Mouse (Mus musculus): ENCODE data around the gene Eml3. TPM values are rescaled to one million over a fixed set of nuclear protein-coding genes. Genes with fewer than 3 reads are reported as not detected.

The Eml3 gene
- total and polyA plus RNA-seq, 3 experiments, result 16.6 to 23.4 TPM; not detected in 1

DNA sequence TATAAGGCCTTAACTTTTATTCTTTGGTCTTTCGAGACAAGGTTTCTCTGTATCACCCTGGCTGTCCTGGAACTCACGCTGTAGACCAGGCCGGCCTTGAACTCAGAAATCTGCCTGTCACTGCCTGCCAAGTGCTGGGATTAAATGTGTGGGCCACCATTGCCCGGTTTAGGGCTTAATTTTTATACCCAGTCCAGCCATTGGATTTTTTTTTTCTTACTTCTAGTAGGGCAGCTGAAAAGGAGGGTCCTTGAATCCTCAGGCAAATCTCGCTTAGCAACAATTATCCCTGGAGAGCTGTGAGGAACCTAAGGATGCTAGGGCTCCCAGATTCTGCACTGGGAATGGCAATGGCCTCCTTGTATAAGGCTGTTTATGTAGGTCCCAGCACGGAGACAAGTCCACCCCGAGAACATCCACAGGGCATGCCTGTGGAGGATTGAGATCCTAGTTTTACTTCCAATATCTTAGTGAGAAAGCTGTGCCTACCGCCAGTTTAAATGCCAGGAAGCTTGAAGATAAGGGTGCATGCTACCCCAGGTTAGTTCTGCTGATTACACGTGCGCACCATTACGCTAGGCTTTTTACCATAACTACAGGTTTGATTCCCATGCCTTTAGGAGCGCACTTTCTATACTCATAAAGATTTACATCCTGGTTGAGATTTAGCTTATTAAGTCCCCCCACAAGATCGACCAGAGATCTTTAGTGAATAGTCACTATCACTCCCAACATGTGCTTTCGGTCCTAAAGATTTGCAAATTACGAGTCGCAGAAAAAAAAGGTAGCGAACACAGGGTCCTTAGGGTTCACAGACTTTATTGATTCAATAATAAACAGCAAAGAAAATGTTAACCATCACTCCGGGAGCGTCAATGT lies 41.5 kb upstream of the Eml3 start (continued):
- TF ChIP-seq MAX (IDR thresholded peaks at IDR 0.05; ENCODE audit: low read length) (peak; percentile 95), ELF1 (IDR thresholded peaks at IDR 0.05; ENCODE audit: low read depth, low read length) (no peak), E2F4 (IDR thresholded peaks at IDR 0.05; ENCODE audit: borderline replicate concordance, low read depth, low read length) (peak; percentile 74; the same call in 1 of the 2 replicates), ZC3H11A (IDR thresholded peaks at IDR 0.05; ENCODE audit: low read depth, low read length) (no peak), JUND (IDR thresholded peaks at IDR 0.05; ENCODE audit: low read depth, low read length) (no peak), ZKSCAN1 (IDR thresholded peaks at IDR 0.05; ENCODE audit: low read depth, low read length) (no peak), SIN3A (IDR thresholded peaks at IDR 0.05; ENCODE audit: low read length) (peak; percentile 84), TBP (IDR thresholded peaks at IDR 0.05; ENCODE audit: low read depth, low read length) (no peak), NRF1 (IDR thresholded peaks at IDR 0.05; ENCODE audit: insufficient read depth, low read depth, low read length, poor library complexity, severe bottlenecking) (no peak), USF1 (IDR thresholded peaks at IDR 0.05; ENCODE audit: low read depth, low read length) (no peak)

DNA sequence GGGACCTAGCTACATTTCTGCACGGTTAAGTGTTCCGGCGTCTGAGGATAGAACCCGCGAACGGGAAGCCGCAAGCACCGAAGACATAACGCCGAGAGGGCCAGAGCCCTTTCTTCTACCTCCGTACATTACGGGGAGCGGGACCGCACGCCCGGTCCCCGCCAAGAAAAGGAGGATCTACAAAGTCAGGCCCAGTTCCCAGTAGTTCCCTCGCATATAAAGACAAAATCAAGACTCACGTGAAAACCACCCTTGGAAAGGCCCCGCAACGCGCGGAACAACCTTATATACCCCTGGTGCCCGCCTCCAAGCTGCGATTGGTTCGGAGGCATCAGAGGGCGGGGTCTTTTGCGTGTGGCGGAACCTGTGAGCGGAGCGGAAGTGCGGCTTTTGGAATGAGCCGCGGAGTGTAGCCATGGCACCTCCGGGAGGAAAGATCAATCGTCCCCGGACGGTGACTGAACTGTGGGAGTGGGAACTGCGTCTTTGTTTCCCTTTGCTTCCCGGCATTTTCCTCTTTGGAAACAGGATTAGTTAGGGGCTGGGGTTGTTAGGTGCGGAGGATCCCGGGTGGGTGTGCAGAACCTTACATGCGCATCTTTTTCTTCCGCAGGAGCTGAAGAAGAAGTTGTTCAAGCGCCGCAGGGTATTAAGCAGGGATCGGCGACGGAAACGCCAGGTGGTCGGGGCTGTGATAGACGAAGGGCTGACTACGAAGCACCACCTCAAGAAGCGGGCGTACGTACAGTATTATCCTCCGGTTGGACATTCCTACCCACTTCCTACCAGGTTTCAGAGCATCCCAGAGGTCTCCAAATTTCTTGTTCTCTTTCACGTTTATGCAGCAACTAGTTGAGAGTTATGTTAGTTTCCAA lies 40.6 kb upstream of the Eml3 start, which contains the start of the genes 1810009A15Rik and Gm49416:
TSS of gene 1810009A15Rik (plus strand) at position 343 of the 875 bp plus-strand sequence.
TSS of gene Gm49416 (plus strand) at position 416 of the 875 bp plus-strand sequence.
- peak within 1 kb of the TSS; percentile 91 for H3K27ac ChIP-seq (ENCODE audit: control insufficient read depth, low read depth, low read length)
- peaks cover 35% of the 10 kb centered on the region for H3K79me2 ChIP-seq (ENCODE audit: control insufficient read depth, insufficient read depth, low read length, poor library complexity)
- H3K4me1 ChIP-seq (ENCODE audit: control insufficient read depth in 1 of 2, insufficient read depth in 2 of 2, low read length in 2 of 2), result peaks cover 0 to 13% of the 10 kb centered on the region in 2 experiments; a peak in 1 of 4 replicates
- H3K27me3 ChIP-seq (ENCODE audit: control insufficient read depth in 1 of 2, insufficient read depth in 2 of 2, low read length in 2 of 2), result no peaks in the 10 kb centered on the region
- peak; percentile 98 for DNase-seq (ENCODE audit: low read depth, low spot score)
- peaks cover 0 to 32% of the 10 kb centered on the region in 2 experiments; a peak in 2 of 4 replicates for H3K36me3 ChIP-seq (ENCODE audit: control insufficient read depth in 1 of 2, insufficient read depth in 2 of 2, low read length in 2 of 2)
- H3K9me3 ChIP-seq (replicated peaks; ENCODE audit: insufficient read depth, low read length), result no peaks in the 10 kb centered on the region
- H3K4me3 ChIP-seq (ENCODE audit: control insufficient read depth in 1 of 2, insufficient read depth in 1 of 2, low read depth in 2 of 2, low read length in 2 of 2), result peak within 1 kb of the TSS; percentile 75 to 85
- H3K9ac ChIP-seq (ENCODE audit: control insufficient read depth, low read depth, low read length, poor library complexity, severe bottlenecking), result peak within 1 kb of the TSS; percentile 94
- peak; percentile 99 for TF ChIP-seq NELFE (IDR thresholded peaks at IDR 0.05; ENCODE audit: low read depth, low read length)
- TF ChIP-seq NRF1 (IDR thresholded peaks at IDR 0.05; ENCODE audit: insufficient read depth, low read depth, low read length, poor library complexity, severe bottlenecking), result no peak
- TF ChIP-seq CHD1 (IDR thresholded peaks at IDR 0.05; ENCODE audit: low read depth, low read length), result no peak
- TF ChIP-seq CTCF (IDR thresholded peaks at IDR 0.05 in 2 of 3, conservative IDR thresholded peaks at IDR 0.05 in 1 of 3; ENCODE audit: control insufficient read depth in 1 of 3, insufficient read depth in 1 of 3, low read depth in 2 of 3, low read length in 3 of 3, poor library complexity in 1 of 3, severe bottlenecking in 1 of 3), result no peak
- no peak for TF ChIP-seq ZNF384 (IDR thresholded peaks at IDR 0.05; ENCODE audit: low read depth, low read length)
- no peak for TF ChIP-seq ZC3H11A (IDR thresholded peaks at IDR 0.05; ENCODE audit: low read depth, low read length)
- TF ChIP-seq RAD21 (IDR thresholded peaks at IDR 0.05; ENCODE audit: low read depth, low read length), result no peak
- TF ChIP-seq MAX (IDR thresholded peaks at IDR 0.05; ENCODE audit: low read length), result peak; percentile 66; the same call in 1 of the 2 replicates
- peak; percentile 78; the same call in 1 of the 2 replicates for TF ChIP-seq POLR2AphosphoS5 (IDR thresholded peaks at IDR 0.05; ENCODE audit: borderline replicate concordance, low read depth, low read length)
- TF ChIP-seq UBTF (IDR thresholded peaks at IDR 0.05; ENCODE audit: borderline replicate concordance, insufficient read depth, low read depth, low read length), result no peak
- TF ChIP-seq HCFC1 (IDR thresholded peaks at IDR 0.05; ENCODE audit: low read depth, low read length), result peak; percentile 89
- no peak for TF ChIP-seq GABPA (IDR thresholded peaks at IDR 0.05; ENCODE audit: low read depth, low read length)
- peak; percentile 76 for TF ChIP-seq TCF12 (IDR thresholded peaks at IDR 0.05; ENCODE audit: low read depth, low read length)
- no peak for TF ChIP-seq USF2 (IDR thresholded peaks at IDR 0.05; ENCODE audit: borderline replicate concordance in 1 of 2, insufficient read depth in 1 of 2, low read depth in 1 of 2, low read length in 2 of 2)
- peak; percentile 58 for TF ChIP-seq MYC (IDR thresholded peaks at IDR 0.05; ENCODE audit: low read depth, low read length)
- TF ChIP-seq RCOR1 (IDR thresholded peaks at IDR 0.05; ENCODE audit: low read depth, low read length), result no peak
- peak; percentile 69; the same call in 1 of the 2 replicates for TF ChIP-seq POLR2AphosphoS2 (IDR thresholded peaks at IDR 0.05; ENCODE audit: low read length)
- TF ChIP-seq KAT2A (conservative IDR thresholded peaks at IDR 0.05; ENCODE audit: low read depth, low read length), result peak; percentile 58; the same call in 1 of the 2 replicates
- no peak for TF ChIP-seq MAFK (IDR thresholded peaks at IDR 0.05; ENCODE audit: borderline replicate concordance, low read depth, low read length)
- TF ChIP-seq TBP (IDR thresholded peaks at IDR 0.05; ENCODE audit: low read depth, low read length), result peak; percentile 99
- peak; percentile 83; the same call in 1 of the 2 replicates for TF ChIP-seq BHLHE40 (IDR thresholded peaks at IDR 0.05; ENCODE audit: borderline replicate concordance, low read depth, low read length)
- TF ChIP-seq POLR2A (IDR thresholded peaks at IDR 0.05; ENCODE audit: control insufficient read depth in 1 of 2, insufficient read depth in 1 of 2, low read depth in 1 of 2, low read length in 2 of 2, poor library complexity in 1 of 2), result peak; percentile 85 to 99; a peak in 3 of 4 replicates
- TF ChIP-seq MEF2A (IDR thresholded peaks at IDR 0.05; ENCODE audit: extremely low read depth, insufficient replicate concordance, low read depth, low read length, poor library complexity, severe bottlenecking), result no peak
- no peak for TF ChIP-seq JUND (IDR thresholded peaks at IDR 0.05; ENCODE audit: low read depth, low read length)
